Mouse (Mus musculus) liver, embryonic 12.5 days (tissue): ENCODE data around the gene Plcb3. TPM values are rescaled to one million over a fixed set of nuclear protein-coding genes. Genes with fewer than 3 reads are reported as not detected.

Experiments used
- ATAC-seq: fragments of 200-750 bp; cut with Nextera tagmentation; 2 replicates; pipeline ENCODE4 v1.8.0; 2017; ENCODE audit warnings: moderate number of reproducible peaks, mild to moderate bottlenecking, moderate library complexity
- H3K27ac ChIP-seq: fragments of 300-500 bp; sonication (generic); 2 replicates; pipeline ENCODE4 v1.5.1; 2016; ENCODE audit warnings: mild to moderate bottlenecking
- H3K27me3 ChIP-seq: fragments of 300-500 bp; sonication (generic); replicated peaks from 2 replicates; pipeline ENCODE4 v1.6.1; 2016; ENCODE audit warnings: mild to moderate bottlenecking, moderate library complexity
- H3K36me3 ChIP-seq: fragments of 300-500 bp; sonication (generic); 2 replicates; pipeline ENCODE4 v1.6.1; 2016; ENCODE audit warnings: mild to moderate bottlenecking, moderate library complexity
- H3K4me1 ChIP-seq: fragments of 300-500 bp; sonication (generic); 2 replicates; pipeline ENCODE4 v1.6.1; 2016
- H3K4me2 ChIP-seq: fragments of 300-500 bp; sonication (generic); 2 replicates; pipeline ENCODE4 v1.6.1; 2016; ENCODE audit warnings: mild to moderate bottlenecking, moderate library complexity
- H3K4me3 ChIP-seq: fragments of 300-500 bp; sonication (generic); 2 replicates; pipeline ENCODE4 v1.5.1; 2016; ENCODE audit warnings: mild to moderate bottlenecking, moderate library complexity
- H3K9ac ChIP-seq: fragments of 300-500 bp; sonication (generic); 2 replicates; pipeline ENCODE4 v1.6.1; 2016; ENCODE audit warnings: mild to moderate bottlenecking, moderate library complexity
- H3K9me3 ChIP-seq: fragments of 300-500 bp; sonication (generic); replicated peaks from 2 replicates; pipeline ENCODE4 v1.6.1; 2016; ENCODE audit warnings: mild to moderate bottlenecking, moderate library complexity
- WGBS: fragments of 180-500 bp; shearing (Covaris S2); methylation state at CpG from one replicate; pipeline ENCODE4 v1.1.7; 2016; ENCODE audit not compliant: insufficient replicate concordance; 5-methylcytosine and 5-hydroxymethylcytosine counted together
- polyA plus RNA-seq: library from polyadenylated mRNA; unstranded; fragments of >200 nt; fragmentation: Nextera tagmentation; extraction: Ambion mirVana; gene quantifications from 2 replicates; pipeline ENCODE4 v1.2.1, GENCODE M21; 2016

Gene Plcb3
- polyA plus RNA-seq, 1 experiment from 2014 or later = 13.6 TPM

- Histone ChIP-seq H3K27me3 (no peaks in the 10 kb centered on the region), H3K4me3 (peak within 1 kb of the TSS; percentile 71), H3K36me3 (peaks cover 35% of the 10 kb centered on the region), H3K27ac (peak within 1 kb of the TSS; percentile 84), H3K9me3 (no peaks in the 10 kb centered on the region), H3K4me1 (peaks cover 46% of the 10 kb centered on the region), H3K4me2 (peak within 1 kb of the TSS; percentile 99), H3K9ac (peak within 1 kb of the TSS; percentile 87)
- ATAC-seq = peak; percentile 65
- under 1% methylated on average over 84 of the region's 85 CpGs for WGBS
Measured at GRCm38 (mm10) chr19:6987061-6987903, 11.0 kb upstream of the Plcb3 start, which contains the start of gene Vegfb. Vegfb (minus strand) TSS chr19:6987651.

- peak overlapping the region; percentile 99 for H3K4me2 ChIP-seq
- peaks cover 48% of the 10 kb centered on the region for H3K4me1 ChIP-seq
- H3K36me3 ChIP-seq = peaks cover 39% of the 10 kb centered on the region
- no peaks in the 10 kb centered on the region for H3K27me3 ChIP-seq
- peak overlapping the region; percentile 71 for H3K4me3 ChIP-seq
- H3K27ac ChIP-seq = peak overlapping the region; percentile 84; the same call in 1 of the 2 replicates
- peak; percentile 47 for ATAC-seq
- H3K9me3 ChIP-seq = no peaks in the 10 kb centered on the region
- peak overlapping the region; percentile 87 for H3K9ac ChIP-seq
- 59% methylated on average over 10 of the region's 10 CpGs for WGBS
Measured at GRCm38 (mm10) chr19:6985951-6986708, 9.9 kb upstream of the Plcb3 start.

DNA sequence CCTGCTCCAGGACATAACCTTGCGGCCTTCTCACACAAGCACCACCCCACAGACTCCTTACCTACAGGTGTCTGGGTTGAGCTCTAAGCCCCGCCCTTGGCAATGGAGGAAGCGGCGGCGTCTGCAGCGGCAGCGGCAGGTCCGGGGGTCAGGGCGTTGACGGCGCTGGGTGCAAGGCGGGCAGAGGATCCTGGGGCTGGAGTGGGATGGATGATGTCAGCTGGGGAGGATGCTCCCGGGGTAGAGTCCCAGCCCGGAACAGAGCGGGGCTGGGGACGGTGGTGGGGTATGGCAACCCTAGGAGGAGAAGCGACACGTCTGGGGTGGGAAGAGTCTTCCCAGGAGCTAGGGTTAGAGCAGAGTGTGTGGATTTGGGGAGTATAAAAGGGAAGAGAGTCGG lies 9.0 kb upstream of the Plcb3 start:
- no peak for ATAC-seq
- 85% methylated on average over 19 of the region's 19 CpGs for WGBS
- H3K36me3 ChIP-seq = peaks cover 39% of the 10 kb centered on the region
- H3K9ac ChIP-seq = no peak overlapping the region
- H3K27ac ChIP-seq = no peak overlapping the region
- peaks cover 52% of the 10 kb centered on the region for H3K4me1 ChIP-seq
- H3K27me3 ChIP-seq = no peaks in the 10 kb centered on the region
- H3K9me3 ChIP-seq = no peaks in the 10 kb centered on the region
- no peak overlapping the region for H3K4me3 ChIP-seq
- H3K4me2 ChIP-seq = no peak overlapping the region

DNA sequence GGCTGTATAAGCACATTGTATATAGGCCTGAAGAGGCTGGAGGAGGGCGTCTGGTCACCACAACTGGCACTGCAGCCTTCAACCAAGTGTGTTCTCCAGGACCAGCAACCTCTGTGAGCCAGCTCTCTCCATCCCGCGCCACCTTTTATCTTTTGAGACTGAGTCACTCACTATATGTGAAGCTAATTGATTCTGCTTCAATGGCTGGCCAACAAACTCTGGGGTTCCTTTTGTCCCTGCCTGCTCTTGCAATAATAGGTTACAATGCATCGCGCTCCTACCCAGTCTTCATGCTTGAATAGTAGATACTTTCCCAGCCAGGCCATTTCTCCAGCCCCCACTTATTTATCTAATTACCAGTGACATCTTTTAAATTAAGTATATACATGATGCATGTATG lies 7.4 kb upstream of the Plcb3 start:
- no peak overlapping the region for H3K4me3 ChIP-seq
- H3K27me3 ChIP-seq = no peaks in the 10 kb centered on the region
- no peak overlapping the region for H3K4me2 ChIP-seq
- WGBS = 81% methylated on average over 5 of the region's 5 CpGs
- ATAC-seq = no peak
- peaks cover 39% of the 10 kb centered on the region for H3K36me3 ChIP-seq
- H3K9ac ChIP-seq = no peak overlapping the region
- no peaks in the 10 kb centered on the region for H3K9me3 ChIP-seq
- H3K4me1 ChIP-seq = peaks cover 63% of the 10 kb centered on the region
- no peak overlapping the region for H3K27ac ChIP-seq

DNA sequence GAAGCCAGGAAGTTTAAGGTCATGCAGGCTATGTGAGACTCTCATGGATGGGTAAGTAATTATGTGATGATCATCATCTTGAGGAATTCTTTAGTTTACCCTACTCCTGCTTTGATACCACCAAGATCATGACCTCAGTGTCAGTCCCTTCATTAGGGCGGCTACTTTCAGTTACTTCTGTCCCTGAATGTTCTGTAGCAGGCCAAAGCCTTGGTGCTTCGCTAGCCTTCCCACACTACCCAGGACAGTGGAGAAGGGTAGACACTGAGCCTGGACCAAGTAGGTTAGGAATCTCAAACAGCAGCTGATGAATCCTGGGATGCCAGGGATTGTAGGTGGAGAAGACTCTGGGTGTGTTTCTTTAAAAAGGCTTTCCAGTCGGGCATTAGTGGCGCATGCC lies 5.2 kb upstream of the Plcb3 start:
- Histone ChIP-seq H3K27ac (peak overlapping the region; percentile 94; the same call in 1 of the 2 replicates), H3K9ac (peak overlapping the region; percentile 89; the same call in 1 of the 2 replicates), H3K9me3 (no peaks in the 10 kb centered on the region), H3K36me3 (peaks cover 61% of the 10 kb centered on the region), H3K27me3 (no peaks in the 10 kb centered on the region), H3K4me1 (peaks cover 65% of the 10 kb centered on the region), H3K4me2 (peak overlapping the region; percentile 98), H3K4me3 (peak overlapping the region; percentile 82)
- no peak for ATAC-seq
- 86% methylated on average over 4 of the region's 4 CpGs for WGBS

- H3K4me3 ChIP-seq = peak within 1 kb of the TSS; percentile 82
- peak within 1 kb of the TSS; percentile 89 for H3K9ac ChIP-seq
- H3K4me2 ChIP-seq = peak within 1 kb of the TSS; percentile 98
- 1% methylated on average over 38 of the region's 38 CpGs for WGBS
- H3K27me3 ChIP-seq = no peaks in the 10 kb centered on the region
- no peaks in the 10 kb centered on the region for H3K9me3 ChIP-seq
- peak; percentile 82 for ATAC-seq
- H3K27ac ChIP-seq = peak within 1 kb of the TSS; percentile 94
- H3K36me3 ChIP-seq = peaks cover 61% of the 10 kb centered on the region
- peaks cover 65% of the 10 kb centered on the region for H3K4me1 ChIP-seq
Measured at GRCm38 (mm10) chr19:6980381-6981093, 4.3 kb upstream of the Plcb3 start, which contains the start of gene Fkbp2. Fkbp2 (minus strand) TSS chr19:6980501.

GRCm38 (mm10) chr19:6979486-6980380 lies 3.5 kb upstream of the Plcb3 start:
- Histone ChIP-seq H3K4me2 (peak overlapping the region; percentile 98), H3K36me3 (peaks cover 53% of the 10 kb centered on the region), H3K4me1 (peaks cover 64% of the 10 kb centered on the region), H3K27ac (peak overlapping the region; percentile 94), H3K4me3 (peak overlapping the region; percentile 82), H3K9ac (peak overlapping the region; percentile 89), H3K27me3 (no peaks in the 10 kb centered on the region), H3K9me3 (no peaks in the 10 kb centered on the region)
- 1% methylated on average over 59 of the region's 59 CpGs for WGBS
- ATAC-seq = peak; percentile 87

- Histone ChIP-seq H3K4me3 (peak overlapping the region; percentile 82), H3K27me3 (no peaks in the 10 kb centered on the region), H3K27ac (peak overlapping the region; percentile 94), H3K9me3 (no peaks in the 10 kb centered on the region), H3K4me2 (peak overlapping the region; percentile 98), H3K4me1 (peaks cover 69% of the 10 kb centered on the region), H3K36me3 (peaks cover 48% of the 10 kb centered on the region), H3K9ac (peak overlapping the region; percentile 89)
- 5% methylated on average over 11 of the region's 11 CpGs for WGBS
- no peak for ATAC-seq
Measured at GRCm38 (mm10) chr19:6979001-6979479, 2.8 kb upstream of the Plcb3 start.

GRCm38 (mm10) chr19:6978639-6978974 lies 2.3 kb upstream of the Plcb3 start:
- H3K9ac ChIP-seq = peak overlapping the region; percentile 89
- no peak for ATAC-seq
- peak overlapping the region; percentile 94 for H3K27ac ChIP-seq
- H3K36me3 ChIP-seq = peaks cover 44% of the 10 kb centered on the region
- no peaks in the 10 kb centered on the region for H3K9me3 ChIP-seq
- H3K4me1 ChIP-seq = peaks cover 74% of the 10 kb centered on the region
- H3K4me3 ChIP-seq = peak overlapping the region; percentile 82
- WGBS = 28% methylated on average over 3 of the region's 3 CpGs
- peak overlapping the region; percentile 98 for H3K4me2 ChIP-seq
- no peaks in the 10 kb centered on the region for H3K27me3 ChIP-seq

GRCm38 (mm10) chr19:6977759-6978638 lies 1.7 kb upstream of the Plcb3 start:
- Histone ChIP-seq H3K36me3 (peaks cover 39% of the 10 kb centered on the region), H3K4me3 (peak overlapping the region; percentile 82), H3K27ac (peak overlapping the region; percentile 94), H3K4me1 (peaks cover 78% of the 10 kb centered on the region), H3K27me3 (no peaks in the 10 kb centered on the region), H3K9ac (peak overlapping the region; percentile 89), H3K9me3 (no peaks in the 10 kb centered on the region), H3K4me2 (peak overlapping the region; percentile 98)
- no peak for ATAC-seq
- 79% methylated on average over 13 of the region's 13 CpGs for WGBS
